Mouse (Mus musculus) cortical plate, adult 2 months (tissue): ENCODE data around the gene Cep68. TPM values are rescaled to one million over a fixed set of nuclear protein-coding genes. Genes with fewer than 3 reads are reported as not detected.
A peak's percentile ranks its signal among the peaks of the same experiment; 100 is the strongest.

ENCODE experiments used
- H3K27ac ChIP-seq: fragments of 200-500 bp; 2 replicates; pipeline ENCODE4 v1.5.1; 2012; ENCODE audit warnings: low read length, control low read depth, inconsistent platforms; ENCODE audit not compliant: insufficient read depth
- H3K4me1 ChIP-seq: fragments of 200-500 bp; 2 replicates; pipeline ENCODE4 v1.6.1; 2011; ENCODE audit warnings: low read length; ENCODE audit not compliant: control insufficient read depth, insufficient read depth
- H3K4me3 ChIP-seq: fragments of 200-500 bp; 2 replicates; pipeline ENCODE4 v1.5.1; 2011; ENCODE audit warnings: mild to moderate bottlenecking, low read length, control low read depth; ENCODE audit not compliant: insufficient read depth
- CTCF ChIP-seq: fragments of 200-500 bp; IDR thresholded peaks from 2 replicates; pipeline ENCODE4 v1.5.1; 2011; ENCODE audit warnings: mild to moderate bottlenecking, control low read depth, low read length; ENCODE audit not compliant: insufficient read depth; ENCODE audit errors: extremely low read depth
- POLR2A ChIP-seq: fragments of 200-500 bp; IDR thresholded peaks from 2 replicates; pipeline ENCODE4 v1.6.1; 2011; ENCODE audit warnings: mild to moderate bottlenecking, low read length, control low read depth; ENCODE audit not compliant: insufficient read depth; ENCODE audit errors: extremely low read depth
- polyA plus RNA-seq: library from polyadenylated mRNA; depleted of rRNA; stranded (reverse); fragments of >200 nt; gene quantifications from 2 replicates; pipeline ENCODE4 v1.2.3, GENCODE M21; 2012; rRNA removed

Gene Cep68
- polyA plus RNA-seq, 1 experiment = 17.3 TPM

- Histone ChIP-seq H3K27ac (no peak overlapping the region), H3K4me1 (peaks cover 13% of the 10 kb centered on the region)
Observed at GRCm38 (mm10) chr11:20206626-20207223, 42.5 kb downstream of the Cep68 start.

GRCm38 (mm10) chr11:20205538-20205937 is 43.7 kb downstream of the Cep68 start:
- peaks cover 12% of the 10 kb centered on the region; the same call in 1 of the 2 replicates for H3K4me1 ChIP-seq
- H3K4me3 ChIP-seq = no peak overlapping the region
- no peak overlapping the region for H3K27ac ChIP-seq
- TF ChIP-seq CTCF (no peak), POLR2A (no peak)

More at GRCm38 (mm10) chr11:20206626-20207223, 42.5 kb downstream of the Cep68 start:
- no peak overlapping the region for H3K4me3 ChIP-seq
- TF ChIP-seq CTCF = no peak
- TF ChIP-seq POLR2A = no peak

GRCm38 (mm10) chr11:20204870-20205446 is 44.3 kb downstream of the Cep68 start:
- TF ChIP-seq POLR2A = no peak
- TF ChIP-seq CTCF = no peak
- Histone ChIP-seq H3K4me1 (peaks cover 12% of the 10 kb centered on the region; the same call in 1 of the 2 replicates), H3K27ac (no peak overlapping the region), H3K4me3 (no peak overlapping the region)

- Histone ChIP-seq H3K4me1 (peaks cover 12% of the 10 kb centered on the region; the same call in 1 of the 2 replicates), H3K4me3 (no peak overlapping the region), H3K27ac (no peak overlapping the region)
- TF ChIP-seq CTCF = no peak
- TF ChIP-seq POLR2A = no peak
Observed at GRCm38 (mm10) chr11:20204321-20204720, 44.9 kb downstream of the Cep68 start.

- TF ChIP-seq CTCF (no peak), POLR2A (no peak)
- H3K4me1 ChIP-seq = peaks cover 12% of the 10 kb centered on the region; the same call in 1 of the 2 replicates
- no peak overlapping the region for H3K27ac ChIP-seq
- H3K4me3 ChIP-seq = peak overlapping the region; percentile 43
Observed at GRCm38 (mm10) chr11:20202299-20203011, 46.8 kb downstream of the Cep68 start.

GRCm38 (mm10) chr11:20201661-20202101 is 47.5 kb downstream of the Cep68 start:
- peak overlapping the region; percentile 43 for H3K4me3 ChIP-seq
- peaks cover 12% of the 10 kb centered on the region; the same call in 1 of the 2 replicates for H3K4me1 ChIP-seq
- TF ChIP-seq POLR2A (no peak), CTCF (no peak)
- peak overlapping the region; percentile 94 for H3K27ac ChIP-seq

- H3K27ac ChIP-seq = peak within 1 kb of the TSS; percentile 94
- peak; percentile 86 for TF ChIP-seq POLR2A
- peak; percentile 54 for TF ChIP-seq CTCF
Observed at GRCm38 (mm10) chr11:20200713-20201575, 48.3 kb downstream of the Cep68 start, which contains the start of gene Rab1a. Rab1a (plus strand) TSS chr11:20201432.

GRCm38 (mm10) chr11:20193100-20193736 is 56.0 kb downstream of the Cep68 start:
- no peak overlapping the region for H3K4me3 ChIP-seq
- no peaks in the 10 kb centered on the region for H3K4me1 ChIP-seq
- no peak overlapping the region for H3K27ac ChIP-seq
- TF ChIP-seq CTCF (no peak), POLR2A (no peak)

More at GRCm38 (mm10) chr11:20200713-20201575, 48.3 kb downstream of the Cep68 start, which contains the start of gene Rab1a:
- H3K4me3 ChIP-seq = peak within 1 kb of the TSS; percentile 43
- peaks cover 9% of the 10 kb centered on the region; the same call in 1 of the 2 replicates for H3K4me1 ChIP-seq

- H3K4me3 ChIP-seq = no peak overlapping the region
- no peak overlapping the region for H3K27ac ChIP-seq
- no peak for TF ChIP-seq POLR2A
- TF ChIP-seq CTCF = no peak
- no peaks in the 10 kb centered on the region for H3K4me1 ChIP-seq
Observed at GRCm38 (mm10) chr11:20187271-20187670, 62.0 kb downstream of the Cep68 start.

Other genes with a start within 250 kb of the Cep68 start
- 130 and 132 TPM in 2 replicates for gene Actr2, start 136.5 kb downstream of the Cep68 start, polyA plus RNA-seq
- 189 and 195 TPM in 2 replicates for gene Rab1a, start 48.0 kb downstream of the Cep68 start, polyA plus RNA-seq
- 22.3 and 22.4 TPM in 2 replicates for gene Slc1a4, start 83.3 kb upstream of the Cep68 start, polyA plus RNA-seq